Mouse (Mus musculus) heart, adult 2 months (tissue): ENCODE data around the gene Armc10. TPM values are rescaled to one million over a fixed set of nuclear protein-coding genes. Genes with fewer than 3 reads are reported as not detected.

Experiments
- DNase-seq, 2 experiments: peaks; one replicate each; pipeline ENCODE4 v3.0.0; 2021
- H3K27ac ChIP-seq: fragments of 200-600 bp; 2 replicates; pipeline ENCODE4 v1.8.1; 2022
- H3K27me3 ChIP-seq: fragments of 200-500 bp; 2 replicates; pipeline ENCODE4 v1.6.1; 2012; ENCODE audit warnings: mild to moderate bottlenecking, low read length, inconsistent platforms, mixed read lengths; ENCODE audit not compliant: control insufficient read depth, insufficient read depth
- H3K36me3 ChIP-seq: fragments of 200-500 bp; 2 replicates; pipeline ENCODE4 v1.6.1; 2012; ENCODE audit warnings: low read length, inconsistent platforms; ENCODE audit not compliant: control insufficient read depth, insufficient read depth
- H3K4me1 ChIP-seq: fragments of 200-500 bp; 2 replicates; pipeline ENCODE4 v1.6.1; 2011; ENCODE audit warnings: low read length; ENCODE audit not compliant: control insufficient read depth, insufficient read depth
- H3K4me3 ChIP-seq: fragments of 200-600 bp; 2 replicates; pipeline ENCODE4 v1.8.1; 2022
- H3K79me2 ChIP-seq: fragments of 200-500 bp; replicated peaks from 2 replicates; pipeline ENCODE4 v1.6.1; 2012; ENCODE audit warnings: mild to moderate bottlenecking, inconsistent platforms, low read length, moderate library complexity, mixed read lengths; ENCODE audit not compliant: control insufficient read depth, insufficient read depth
- H3K9ac ChIP-seq: fragments of 200-500 bp; 2 replicates; pipeline ENCODE4 v1.6.1; 2012; ENCODE audit warnings: low read depth, mild to moderate bottlenecking, control low read depth, inconsistent platforms, low read length, mixed read lengths
- CTCF ChIP-seq: fragments of 200-600 bp; IDR thresholded peaks from 2 replicates; pipeline ENCODE4 v1.8.1; 2022; ENCODE audit warnings: antibody characterized with exemption, mild to moderate bottlenecking, moderate library complexity
- EP300 ChIP-seq: fragments of 200-500 bp; IDR thresholded peaks from 2 replicates; pipeline ENCODE4 v1.6.1; 2011; ENCODE audit warnings: low read depth, low read length, control low read depth; ENCODE audit not compliant: insufficient read depth
- POLR2A ChIP-seq: fragments of 200-500 bp; IDR thresholded peaks from 2 replicates; pipeline ENCODE4 v1.6.1; 2011; ENCODE audit warnings: mild to moderate bottlenecking, low read depth, low read length, control low read depth; ENCODE audit not compliant: insufficient read depth
- WGBS: fragments of 180-500 bp; shearing (Covaris S2); methylation state at CpG from one replicate; pipeline ENCODE4 v1.1.7; 2018; 5-methylcytosine and 5-hydroxymethylcytosine counted together
- intact Hi-C: fragments of 180-260 bp; cut with DNase I; formaldehyde crosslinking; loops from one replicate; pipeline ENCODE4 v1.15.1; 2025
- polyA plus RNA-seq: library from polyadenylated mRNA; depleted of rRNA; stranded (reverse); fragments of >200 nt; gene quantifications from 2 replicates; pipeline ENCODE4 v1.2.3, GENCODE M21; 2012
- total RNA-seq, 2 experiments: library from RNA; stranded (reverse); gene quantifications; 2 replicates each; pipeline ENCODE4 v1.2.3; 2021

Armc10 gene
- total and polyA plus RNA-seq, 3 experiments: 8.0 to 10.8 (median 9.4) TPM

DNA sequence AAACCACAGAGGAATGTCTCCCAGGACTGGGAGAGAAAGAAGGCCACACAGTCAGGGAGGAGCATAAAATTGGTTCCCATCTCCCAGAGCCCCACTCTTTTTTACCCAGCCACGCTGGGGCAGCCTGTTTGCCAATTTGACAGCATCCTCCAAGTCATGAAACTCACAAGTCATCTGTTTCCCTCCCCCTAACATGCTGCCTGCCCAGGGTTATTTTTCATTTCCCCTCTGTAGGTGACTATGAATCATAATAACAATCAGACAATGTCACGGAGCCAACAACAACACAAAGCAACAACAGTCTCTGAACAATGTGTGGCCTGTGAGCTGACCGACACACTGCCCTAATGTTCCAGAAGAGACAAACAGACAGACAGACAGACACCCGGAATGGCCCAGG is 34.4 kb downstream of the Armc10 start:
- TF ChIP-seq EP300: no peak
- no peak for TF ChIP-seq POLR2A
- no peak for TF ChIP-seq CTCF
- DNase-seq: no peak

DNA sequence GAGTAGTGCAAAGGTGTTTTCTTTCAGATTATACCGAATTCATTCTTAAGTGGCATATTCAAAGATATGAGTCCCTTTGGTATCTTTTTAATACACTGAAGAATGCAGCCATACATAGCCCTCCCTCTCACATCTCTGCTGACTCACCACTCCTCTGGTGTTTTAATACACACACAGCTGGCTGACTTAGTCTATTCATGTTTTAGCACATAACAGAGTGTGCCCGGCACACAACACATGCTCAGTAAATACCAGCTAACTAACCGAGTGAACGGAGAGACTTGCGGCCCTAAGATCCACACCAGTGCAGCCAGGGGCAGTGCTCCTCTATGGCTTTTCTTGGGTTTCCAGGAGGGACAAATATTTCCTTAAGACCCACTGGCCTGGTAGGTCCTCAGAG is 35.3 kb downstream of the Armc10 start:
- 70% methylated on average over 5 of the region's 5 CpGs for WGBS
- Histone ChIP-seq H3K4me3 (no peak overlapping the region), H3K4me1 (no peaks in the 10 kb centered on the region; the same call in none of the 2 replicates), H3K27me3 (no peaks in the 10 kb centered on the region), H3K9ac (no peak overlapping the region), H3K79me2 (no peaks in the 10 kb centered on the region), H3K36me3 (no peaks in the 10 kb centered on the region), H3K27ac (no peak overlapping the region)
- DNase-seq: no peak
- intact Hi-C loops: no loop called here
- TF ChIP-seq CTCF: no peak
- no peak for TF ChIP-seq POLR2A
- TF ChIP-seq EP300: no peak

More for the DNA sequence above, 34.4 kb downstream of the Armc10 start:
- Histone ChIP-seq H3K27ac (no peak overlapping the region), H3K79me2 (no peaks in the 10 kb centered on the region), H3K4me3 (no peak overlapping the region), H3K27me3 (no peaks in the 10 kb centered on the region), H3K9ac (no peak overlapping the region), H3K4me1 (no peaks in the 10 kb centered on the region; the same call in none of the 2 replicates), H3K36me3 (no peaks in the 10 kb centered on the region)
- intact Hi-C loops: no loop called here
- WGBS: 49% methylated on average over 4 of the region's 4 CpGs

DNA sequence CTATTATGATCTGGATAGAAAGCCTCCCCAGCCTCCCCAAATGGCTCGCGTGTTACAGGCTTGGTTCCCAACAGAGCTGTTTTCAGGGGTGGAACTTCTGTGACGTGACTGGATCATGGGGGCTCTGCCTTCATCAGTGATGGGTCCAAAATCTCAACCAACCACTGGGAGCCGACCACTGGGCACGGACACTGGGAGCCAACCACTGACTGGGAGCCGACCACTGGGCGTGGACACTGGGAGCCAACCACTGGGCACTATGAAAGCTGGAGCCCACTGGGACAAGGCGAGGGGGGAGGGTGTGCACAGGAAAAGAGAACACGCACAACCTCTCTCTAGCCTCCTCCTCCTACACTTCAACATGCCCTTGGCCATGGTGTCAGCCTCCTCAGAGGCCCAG is 38.2 kb downstream of the Armc10 start:
- Histone ChIP-seq H3K36me3 (no peaks in the 10 kb centered on the region), H3K27me3 (no peaks in the 10 kb centered on the region), H3K9ac (no peak overlapping the region), H3K79me2 (no peaks in the 10 kb centered on the region), H3K4me3 (no peak overlapping the region), H3K27ac (no peak overlapping the region), H3K4me1 (no peaks in the 10 kb centered on the region; the same call in none of the 2 replicates)
- TF ChIP-seq CTCF (no peak), POLR2A (no peak), EP300 (no peak)
- WGBS: 92% methylated on average over 9 of the region's 9 CpGs
- intact Hi-C loops: no loop called here
- DNase-seq: no peak

DNA sequence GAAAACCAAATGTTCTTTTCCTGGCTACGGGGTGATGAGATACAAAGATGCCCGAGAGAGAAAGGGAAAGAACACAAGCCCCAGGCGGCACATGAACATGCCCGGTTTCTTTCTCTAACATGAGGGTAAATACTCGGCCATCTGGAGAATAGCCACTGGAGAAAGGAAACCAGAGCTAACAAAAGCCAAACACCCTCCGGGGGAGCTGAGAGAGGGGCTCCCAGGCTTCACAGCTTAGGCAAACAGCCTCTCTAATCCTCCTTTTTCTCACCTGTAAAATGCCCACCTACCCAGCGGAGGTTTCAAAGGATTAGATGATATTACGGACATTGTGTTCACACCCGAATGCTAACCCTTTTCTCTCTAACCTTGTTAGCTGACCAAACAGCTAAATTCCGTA is 39.4 kb downstream of the Armc10 start:
- no peak for DNase-seq

DNA sequence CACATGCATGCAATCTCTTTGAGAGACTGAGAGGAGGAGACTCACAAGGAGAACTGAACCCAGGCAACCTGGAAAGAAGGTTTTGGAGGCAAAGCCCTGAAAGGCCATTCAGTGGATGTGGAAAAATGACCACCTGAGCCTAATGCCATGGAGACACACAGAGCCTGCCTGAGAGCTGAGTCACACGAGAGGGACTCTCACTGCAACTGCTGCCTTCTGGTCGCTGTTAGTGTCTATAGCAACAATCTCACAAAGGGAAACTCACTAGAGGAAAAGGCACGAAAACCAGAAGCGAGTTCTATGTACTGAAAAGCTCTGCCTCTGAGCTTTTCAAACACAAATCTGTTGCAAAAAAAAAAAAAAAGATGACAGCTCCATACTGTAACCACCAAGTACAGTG is 41.4 kb downstream of the Armc10 start:
- 23% methylated on average over 4 of the region's 4 CpGs for WGBS
- no peak overlapping the region for H3K27ac ChIP-seq
- no peak overlapping the region for H3K4me3 ChIP-seq
- no peak overlapping the region for H3K9ac ChIP-seq
- intact Hi-C loops: no loop called here
- no peak for DNase-seq
- no peak for TF ChIP-seq CTCF
- no peak for TF ChIP-seq EP300
- TF ChIP-seq POLR2A: no peak
- no peaks in the 10 kb centered on the region for H3K36me3 ChIP-seq
- H3K79me2 ChIP-seq: no peaks in the 10 kb centered on the region
- no peaks in the 10 kb centered on the region for H3K4me1 ChIP-seq
- H3K27me3 ChIP-seq: no peaks in the 10 kb centered on the region

More for the DNA sequence above, 39.4 kb downstream of the Armc10 start:
- no peaks in the 10 kb centered on the region for H3K36me3 ChIP-seq
- TF ChIP-seq POLR2A (no peak), EP300 (no peak), CTCF (no peak)
- H3K9ac ChIP-seq: no peak overlapping the region
- H3K4me1 ChIP-seq: no peaks in the 10 kb centered on the region; the same call in 1 of the 2 replicates
- 77% methylated on average over 10 of the region's 10 CpGs for WGBS
- no peak overlapping the region for H3K4me3 ChIP-seq
- intact Hi-C loops: no loop called here
- no peaks in the 10 kb centered on the region for H3K79me2 ChIP-seq
- H3K27ac ChIP-seq: no peak overlapping the region
- H3K27me3 ChIP-seq: no peaks in the 10 kb centered on the region

DNA sequence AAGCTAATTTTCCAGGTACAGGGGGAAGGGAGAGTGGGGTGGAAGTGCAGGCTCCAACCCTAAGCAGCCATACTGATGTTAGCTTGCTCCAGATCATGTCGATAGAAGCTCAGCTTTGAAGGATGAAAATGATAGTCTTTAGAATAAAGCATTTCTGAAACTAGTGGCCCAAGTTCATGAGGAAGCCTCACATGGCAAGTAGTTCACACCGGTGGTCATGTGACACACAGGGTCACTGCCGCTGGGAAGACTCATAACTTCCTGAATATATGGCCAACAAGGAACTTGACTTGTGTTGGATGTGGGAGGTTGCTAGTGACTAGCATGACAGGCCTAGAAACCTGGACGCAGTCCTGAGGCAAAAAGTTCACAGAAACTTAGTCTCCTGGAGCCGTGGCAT is 46.6 kb downstream of the Armc10 start:
- Histone ChIP-seq H3K4me1 (no peaks in the 10 kb centered on the region), H3K27ac (no peak overlapping the region), H3K79me2 (no peaks in the 10 kb centered on the region), H3K36me3 (no peaks in the 10 kb centered on the region), H3K27me3 (no peaks in the 10 kb centered on the region), H3K4me3 (no peak overlapping the region), H3K9ac (no peak overlapping the region)
- intact Hi-C loops: no loop called here
- 89% methylated on average over 5 of the region's 5 CpGs for WGBS
- DNase-seq: no peak
- TF ChIP-seq POLR2A: no peak
